Comparison of ENCODE assay signal across 25 mouse cellular contexts in genomic region chr11:58230396-58230910, GRCm38 (mm10). TPM values are rescaled to one million over a fixed set of nuclear protein-coding genes. Genes with fewer than 3 reads are reported as not detected.
DNase-seq lines count a peak whose midpoint lies in the region; ATAC-seq and TF ChIP-seq lines count a peak whose summit lies in the region.
"Had no signal": no experiment of that assay in that cellular context is flagged by ENCODE, and none has a peak within 500 bp of the region (broad histone marks: within the 10 kb centered on the region; RNA-seq: fewer than 3 reads in every experiment).

No protein-coding gene starts in this region.

- no peak overlapping the region for H3K4me3 ChIP-seq in heart, embryonic 12.5 days
- H3K4me3 ChIP-seq in CH12.LX (replicated peaks in 1 of 3; ENCODE audit: low read depth in 2 of 3, low read length in 2 of 3, poor library complexity in 1 of 3): peak overlapping the region in 1 of 3 experiments; percentile 11
- H3K4me3 ChIP-seq in embryonic facial prominence, embryonic 10.5 days: no peak overlapping the region
- H3K4me3 ChIP-seq: embryonic facial prominence, embryonic 12.5 days; heart, embryonic 13.5 days; hindbrain, embryonic 10.5 days; layer of hippocampus, adult 2 months; limb, embryonic 15.5 days; neural tube, embryonic 12.5 days had no signal

- no peak for ATAC-seq in heart, embryonic 12.5 days (ENCODE audit: insufficient number of reproducible peaks, low FRiP score)
- no peak for ATAC-seq in activated CD4-positive, CD25-positive, alpha-beta regulatory T cell, adult 4 months
- ATAC-seq: forebrain, embryonic 14.5 days; hindbrain, postnatal 0 days; lung, postnatal 0 days had no signal

- no peak for DNase-seq in heart, adult 18-20 months
- DNase-seq in CH12.LX (ENCODE audit: extremely low read depth): no peak
- peak; percentile 41 for DNase-seq in embryonic facial prominence, embryonic 10.5 days (ENCODE audit: low spot score)
- peak; percentile 86 for DNase-seq in thymus, postnatal 0 days (ENCODE audit: low spot score)
- no peak for DNase-seq in layer of hippocampus, postnatal 36 days
- no peak for DNase-seq in lung, postnatal 10 days
- DNase-seq: adrenal gland, postnatal 36 days; cerebellum, adult 11-12 months; cerebellum, postnatal 14 days; kidney, adult 2 months; kidney, postnatal 10 days had no signal

- no peak for TF ChIP-seq CTCF in CH12.LX (conservative IDR thresholded peaks at IDR 0.05 in 1 of 2, IDR thresholded peaks at IDR 0.05 in 1 of 2; ENCODE audit: low read depth in 2 of 2, low read length in 2 of 2)

- 53% methylated on average over 16 of the region's 16 CpGs for WGBS in heart, embryonic 12.5 days
- WGBS in embryonic facial prominence, embryonic 10.5 days: 65% methylated on average over 16 of the region's 16 CpGs

- no peak overlapping the region for H3K27ac ChIP-seq in heart, embryonic 12.5 days (ENCODE audit: poor library complexity, severe bottlenecking)
- H3K27ac ChIP-seq in CH12.LX (ENCODE audit: insufficient read depth, low read depth): no peak overlapping the region
- no peak overlapping the region for H3K27ac ChIP-seq in embryonic facial prominence, embryonic 10.5 days (replicated peaks)
- H3K27ac ChIP-seq: embryonic facial prominence, embryonic 12.5 days; heart, embryonic 13.5 days; hindbrain, embryonic 10.5 days; hindbrain, postnatal 0 days; layer of hippocampus, adult 2 months; limb, embryonic 15.5 days; neural tube, embryonic 12.5 days had no signal

- no peak for TF ChIP-seq RAD21 in CH12.LX (IDR thresholded peaks at IDR 0.05; ENCODE audit: low read depth, low read length)

- 0 out of 2 replicates have a peak, but pooled peaks cover 11% of the 10 kb centered on the region for H3K27me3 ChIP-seq in heart, embryonic 12.5 days (replicated peaks)
- H3K27me3 ChIP-seq in CH12.LX (replicated peaks): peaks cover 35% of the 10 kb centered on the region
- H3K27me3 ChIP-seq in embryonic facial prominence, embryonic 10.5 days (replicated peaks; ENCODE audit: low read depth, poor library complexity, severe bottlenecking): peaks cover 6% of the 10 kb centered on the region; the same call in 1 of the 2 replicates
- H3K27me3 ChIP-seq: embryonic facial prominence, embryonic 12.5 days; limb, embryonic 15.5 days; neural tube, embryonic 12.5 days had no signal

- H3K79me2 ChIP-seq in CH12.LX (replicated peaks; ENCODE audit: control insufficient read depth, extremely low read depth, insufficient read depth, poor library complexity, severe bottlenecking): no peaks in the 10 kb centered on the region

- 0 out of 2 replicates have a peak, but pooled peaks have one; percentile 23 for TF ChIP-seq POLR2A in CH12.LX (IDR thresholded peaks at IDR 0.05; ENCODE audit: low read depth, low read length)

- H3K36me3 ChIP-seq in heart, embryonic 12.5 days: no peaks in the 10 kb centered on the region
- H3K36me3 ChIP-seq in CH12.LX (replicated peaks in 1 of 2; ENCODE audit: control insufficient read depth in 1 of 2, insufficient read depth in 1 of 2, low read length in 1 of 2): no peaks in the 10 kb centered on the region
- no peaks in the 10 kb centered on the region for H3K36me3 ChIP-seq in embryonic facial prominence, embryonic 10.5 days (replicated peaks)
- H3K36me3 ChIP-seq: embryonic facial prominence, embryonic 12.5 days; G1E; heart, embryonic 13.5 days; hindbrain, embryonic 10.5 days; limb, embryonic 15.5 days; neural tube, embryonic 12.5 days had no signal

- in situ Hi-C loops in CH12.LX (cut with MboI; ENCODE audit: low pct_ligation_motif_present, low pct_unique_long_range_greater_than_20kb, low sequenced_read_pairs): loop anchor here (5.0 to 10.0 kb wide), 3 partner anchors 33 to 354 kb away; partner anchors contain the start of genes Igtp and Irgm2

- 0 out of 2 replicates have a peak overlapping the region, but pooled peaks have one; percentile 22 for H3K4me2 ChIP-seq in heart, embryonic 12.5 days
- H3K4me2 ChIP-seq in CH12.LX (ENCODE audit: insufficient read depth, low read depth, poor library complexity, severe bottlenecking): no peak overlapping the region
- H3K4me2 ChIP-seq: embryonic facial prominence, embryonic 12.5 days; heart, embryonic 13.5 days; limb, embryonic 15.5 days; neural tube, embryonic 12.5 days had no signal

- no peak for TF ChIP-seq EP300 in CH12.LX (IDR thresholded peaks at IDR 0.05; ENCODE audit: low read length)

- no peaks in the 10 kb centered on the region for H3K4me1 ChIP-seq in heart, embryonic 12.5 days (replicated peaks)
- H3K4me1 ChIP-seq in CH12.LX (ENCODE audit: control insufficient read depth in 1 of 2, insufficient read depth in 2 of 2): peaks cover 10 to 11% of the 10 kb centered on the region in 2 experiments
- H3K4me1 ChIP-seq in embryonic facial prominence, embryonic 10.5 days: peaks cover 5% of the 10 kb centered on the region
- H3K4me1 ChIP-seq: embryonic facial prominence, embryonic 12.5 days; limb, embryonic 15.5 days; neural tube, embryonic 12.5 days had no signal

- dilution Hi-C loops in CH12.LX (cut with MboI; ENCODE audit: extremely low pct_ligation_motif_present, extremely low pct_unique_long_range_greater_than_20kb, low sequenced_read_pairs): no loop called here

- no peaks in the 10 kb centered on the region for H3K9me3 ChIP-seq in heart, embryonic 12.5 days (replicated peaks)
- H3K9me3 ChIP-seq in CH12.LX (replicated peaks; ENCODE audit: low read length): no peaks in the 10 kb centered on the region
- no peaks in the 10 kb centered on the region for H3K9me3 ChIP-seq in embryonic facial prominence, embryonic 10.5 days
- H3K9me3 ChIP-seq: embryonic facial prominence, embryonic 12.5 days; G1E; heart, embryonic 13.5 days; hindbrain, embryonic 10.5 days; limb, embryonic 15.5 days; neural tube, embryonic 12.5 days had no signal

- H3K9ac ChIP-seq in heart, embryonic 12.5 days: no peak overlapping the region
- H3K9ac ChIP-seq in CH12.LX (ENCODE audit: insufficient read depth, low read depth): no peak overlapping the region
- H3K9ac ChIP-seq: embryonic facial prominence, embryonic 12.5 days; heart, embryonic 13.5 days; limb, embryonic 15.5 days; neural tube, embryonic 12.5 days had no signal

TF ChIP-seq in CH12.LX, 34 proteins besides CTCF, POLR2A, EP300 and RAD21:
- TF ChIP-seq USF1 (IDR thresholded peaks at IDR 0.05; ENCODE audit: low read depth, low read length) (0 out of 2 replicates have a peak, but pooled peaks have one; percentile 22), MXI1 (IDR thresholded peaks at IDR 0.05; ENCODE audit: low read depth, low read length) (peak; percentile 53; the same call in 1 of the 2 replicates), MAX (IDR thresholded peaks at IDR 0.05; ENCODE audit: low read length) (peak; percentile 75), MYC (IDR thresholded peaks at IDR 0.05; ENCODE audit: low read depth, low read length) (peak; percentile 68), CHD1 (IDR thresholded peaks at IDR 0.05; ENCODE audit: low read depth, low read length) (no peak)

RNA-seq across cellular contexts. Expression of gene Irgm2, which starts 31.0 kb away (rescaled TPM):
- 2.8 and 3.7 TPM in 2 replicates for polyA plus RNA-seq in heart, embryonic 12.5 days (2016; fragmentation: Nextera tagmentation; extraction: Ambion mirVana)
- 10 to 100 TPM; 10.0 to 30.3 TPM for total RNA-seq in heart, adult 18-20 months (2021)
- 4.3 and 4.7 TPM in 2 replicates for total RNA-seq in CH12.LX (2012; rRNA removed)
- 3.8 and 4.3 TPM in 2 replicates for total RNA-seq in CH12.LX (2014; rRNA removed)
- polyA plus RNA-seq in CH12.LX (2012; ENCODE audit: insufficient read length, low read depth): 4.7 and 5.2 TPM in 2 replicates
- 0.54 and 0.58 TPM in 2 replicates for polyA plus RNA-seq in embryonic facial prominence, embryonic 10.5 days (2016; fragmentation: Nextera tagmentation; extraction: Ambion mirVana)
- polyA plus RNA-seq in thymus, postnatal 0 days (2015; fragmentation: Nextera tagmentation; extraction: Ambion mirVana): 12.1 and 12.5 TPM in 2 replicates
- 1 to 10 TPM; 2.2 to 2.3 TPM for total RNA-seq in layer of hippocampus, postnatal 36 days (2021)
- polyA plus RNA-seq in activated CD4-positive, CD25-positive, alpha-beta regulatory T cell, adult 4 months (2017; shearing (Covaris generic)): 10 to 100 TPM; 52.8 to 55.5 TPM

RNA-seq across cellular contexts. Expression of gene Igtp, which starts 31.1 kb away (rescaled TPM):
- 3.7 and 3.9 TPM in 2 replicates for polyA plus RNA-seq in heart, embryonic 12.5 days (2016; fragmentation: Nextera tagmentation; extraction: Ambion mirVana)
- 10 to 100 TPM in 1 of 2 experiments, 1 to 10 TPM in 1; 9.2 to 33.3 TPM for total RNA-seq in heart, adult 18-20 months (2021)
- 115 and 143 TPM in 2 replicates for total RNA-seq in CH12.LX (2012; rRNA removed)
- total RNA-seq in CH12.LX (2014; rRNA removed): 107 and 108 TPM in 2 replicates
- polyA plus RNA-seq in CH12.LX (2012; ENCODE audit: insufficient read length, low read depth): 66.1 and 70.3 TPM in 2 replicates
- polyA plus RNA-seq in embryonic facial prominence, embryonic 10.5 days (2016; fragmentation: Nextera tagmentation; extraction: Ambion mirVana): 2.1 and 2.8 TPM in 2 replicates
- 65.3 and 67.3 TPM in 2 replicates for polyA plus RNA-seq in thymus, postnatal 0 days (2015; fragmentation: Nextera tagmentation; extraction: Ambion mirVana)
- total RNA-seq in layer of hippocampus, postnatal 36 days (2021): 1 to 10 TPM; 2.1 TPM
- polyA plus RNA-seq in activated CD4-positive, CD25-positive, alpha-beta regulatory T cell, adult 4 months (2017; shearing (Covaris generic)): 100 to 1,000 TPM; 396 to 413 TPM

RNA-seq across cellular contexts. Expression of gene 4930438A08Rik, which starts 44.1 kb away (rescaled TPM):
- not detected in 2 replicates for polyA plus RNA-seq in heart, embryonic 12.5 days (2016; fragmentation: Nextera tagmentation; extraction: Ambion mirVana)
- total RNA-seq in heart, adult 18-20 months (2021): not detected
- total RNA-seq in CH12.LX (2012; rRNA removed) (not detected in 2 replicates), CH12.LX (2014; rRNA removed) (not detected in 2 replicates)
- polyA plus RNA-seq in CH12.LX (2012; ENCODE audit: insufficient read length, low read depth): not detected in 2 replicates
- polyA plus RNA-seq in embryonic facial prominence, embryonic 10.5 days (2016; fragmentation: Nextera tagmentation; extraction: Ambion mirVana): 0.06 TPM in 1 of 2 replicates, not detected in the other
- polyA plus RNA-seq in thymus, postnatal 0 days (2015; fragmentation: Nextera tagmentation; extraction: Ambion mirVana): 0.08 and 0.09 TPM in 2 replicates
- not detected for total RNA-seq in layer of hippocampus, postnatal 36 days (2021)
- not detected for polyA plus RNA-seq in activated CD4-positive, CD25-positive, alpha-beta regulatory T cell, adult 4 months (2017; shearing (Covaris generic))
- total RNA-seq: adrenal gland, postnatal 36 days; gastrocnemius, postnatal 4 days; hindbrain, postnatal 0 days; layer of hippocampus, adult 2 months; left cerebral cortex, postnatal 36 days had no signal
- polyA plus RNA-seq: forebrain, embryonic 14.5 days; G1E; heart, embryonic 13.5 days; hindbrain, postnatal 0 days; kidney, adult 2 months had no signal

RNA-seq across cellular contexts. Expression of gene Mrpl22, which starts 59.0 kb away (rescaled TPM):
- 102 and 109 TPM in 2 replicates for polyA plus RNA-seq in heart, embryonic 12.5 days (2016; fragmentation: Nextera tagmentation; extraction: Ambion mirVana)
- 10 to 100 TPM; 51.2 to 53.4 TPM for total RNA-seq in heart, adult 18-20 months (2021)
- 89.1 and 112 TPM in 2 replicates for total RNA-seq in CH12.LX (2012; rRNA removed)
- 115 and 124 TPM in 2 replicates for total RNA-seq in CH12.LX (2014; rRNA removed)
- 110 and 133 TPM in 2 replicates for polyA plus RNA-seq in CH12.LX (2012; ENCODE audit: insufficient read length, low read depth)
- 143 and 146 TPM in 2 replicates for polyA plus RNA-seq in embryonic facial prominence, embryonic 10.5 days (2016; fragmentation: Nextera tagmentation; extraction: Ambion mirVana)
- 137 and 139 TPM in 2 replicates for polyA plus RNA-seq in thymus, postnatal 0 days (2015; fragmentation: Nextera tagmentation; extraction: Ambion mirVana)
- 10 to 100 TPM; 32.7 to 38.3 TPM for total RNA-seq in layer of hippocampus, postnatal 36 days (2021)
- 10 to 100 TPM; 63.7 to 66.7 TPM for polyA plus RNA-seq in activated CD4-positive, CD25-positive, alpha-beta regulatory T cell, adult 4 months (2017; shearing (Covaris generic))

Comparison
In these comparisons a context has a peak if more than half of its experiments do, and no peak if none do; other contexts are left out.
1. DNase-seq: peak in embryonic facial prominence, embryonic 10.5 days (single experiment) and thymus, postnatal 0 days (single experiment); none in heart, adult 18-20 months (0 of 2), CH12.LX (single experiment), layer of hippocampus, postnatal 36 days (0 of 2) and lung, postnatal 10 days (single experiment).
2. RNA of gene Igtp, which starts 31.1 kb away (polyA plus RNA-seq): 396 to 413 TPM in activated CD4-positive, CD25-positive, alpha-beta regulatory T cell, adult 4 months, 66.1 to 70.3 TPM in CH12.LX and 65.3 to 67.3 TPM in thymus, postnatal 0 days; 3.7 to 3.9 TPM in heart, embryonic 12.5 days and 2.1 to 2.8 TPM in embryonic facial prominence, embryonic 10.5 days; every median in the first group is over 10 times any median in the second.